Mouse (Mus musculus): Measurements from ENCODE around the gene Mybphl.

Gene Mybphl

GRCm38 (mm10) chr3:108409656-108410358 is 45.1 kb downstream of the Mybphl start:
- DNase-seq (ENCODE audit: low read depth, low spot score), result no peak

GRCm38 (mm10) chr3:108410359-108410714 is 45.6 kb downstream of the Mybphl start:
- DNase-seq (ENCODE audit: low read depth, low spot score), result no peak

GRCm38 (mm10) chr3:108411026-108411753 is 46.5 kb downstream of the Mybphl start:
- DNase-seq (ENCODE audit: low read depth, low spot score), result no peak

- DNase-seq (ENCODE audit: low read depth, low spot score), result no peak
These were observed 47.0 kb downstream of the Mybphl start for GRCm38 (mm10) chr3:108411754-108412121.

- no peak for DNase-seq (ENCODE audit: low read depth, low spot score)
These were observed 49.1 kb downstream of the Mybphl start for GRCm38 (mm10) chr3:108413634-108414360.

GRCm38 (mm10) chr3:108414857-108415830 is 50.4 kb downstream of the Mybphl start, which contains the start of gene Celsr2:
Celsr2 (minus strand) TSS chr3:108415552.
- no peak for DNase-seq (ENCODE audit: low read depth, low spot score)

GRCm38 (mm10) chr3:108415831-108416223 is 51.1 kb downstream of the Mybphl start:
- DNase-seq (ENCODE audit: low read depth, low spot score), result peak; percentile 65

GRCm38 (mm10) chr3:108423006-108423405 is 58.3 kb downstream of the Mybphl start:
- DNase-seq (ENCODE audit: low read depth, low spot score), result no peak

GRCm38 (mm10) chr3:108423844-108424801 is 59.4 kb downstream of the Mybphl start:
- no peak for DNase-seq (ENCODE audit: low read depth, low spot score)

- no peak for DNase-seq (ENCODE audit: low read depth, low spot score)
These were observed 60.4 kb downstream of the Mybphl start for GRCm38 (mm10) chr3:108424944-108425623.

- DNase-seq (ENCODE audit: low read depth, low spot score), result no peak
These were observed 60.9 kb downstream of the Mybphl start for GRCm38 (mm10) chr3:108425624-108426018.
